Mouse (Mus musculus) thymus, postnatal 36 days (tissue): Measurements from ENCODE around the gene Mmgt2.

Source experiments
- DNase-seq, 2 experiments: peaks; one replicate each; pipeline ENCODE4 v3.0.0; 2022; ENCODE audit warnings: mixed read lengths in 2 of 2

Gene Mmgt2

GRCm38 (mm10) chr11:62710657-62711056 is 62.2 kb downstream of the Mmgt2 start:
- no peak for DNase-seq
